Mouse (Mus musculus) hindbrain, embryonic 16.5 days (tissue): ENCODE measurements around the gene Gpd1. TPM values are rescaled to one million over a fixed set of nuclear protein-coding genes. Genes with fewer than 3 reads are reported as not detected.

Experiments
- ATAC-seq: fragments of 200-750 bp; cut with Nextera tagmentation; 2 replicates; pipeline ENCODE4 v1.8.0; 2017; ENCODE audit warnings: moderate TSS enrichment, moderate library complexity
- H3K27ac ChIP-seq: fragments of 300-500 bp; sonication (generic); 2 replicates; pipeline ENCODE4 v1.5.1; 2014; ENCODE audit warnings: low read depth, mild to moderate bottlenecking, control low read depth, low read length, moderate library complexity
- H3K27me3 ChIP-seq: fragments of 300-500 bp; sonication (generic); replicated peaks from 2 replicates; pipeline ENCODE4 v1.6.1; 2014; ENCODE audit warnings: low read length; ENCODE audit not compliant: control insufficient read depth, insufficient read depth
- H3K36me3 ChIP-seq: fragments of 300-500 bp; sonication (generic); 2 replicates; pipeline ENCODE4 v1.6.1; 2014; ENCODE audit warnings: mild to moderate bottlenecking, low read length, moderate library complexity, mixed read lengths; ENCODE audit not compliant: control insufficient read depth, insufficient read depth
- H3K4me1 ChIP-seq: fragments of 300-500 bp; sonication (generic); 2 replicates; pipeline ENCODE4 v1.6.1; 2014; ENCODE audit warnings: low read depth, low read length; ENCODE audit not compliant: control insufficient read depth, insufficient read depth
- H3K4me2 ChIP-seq: fragments of 300-500 bp; sonication (generic); 2 replicates; pipeline ENCODE4 v1.6.1; 2014; ENCODE audit warnings: mild to moderate bottlenecking, low read length, control low read depth, moderate library complexity
- H3K4me3 ChIP-seq: fragments of 300-500 bp; sonication (generic); 2 replicates; pipeline ENCODE4 v1.5.1; 2014; ENCODE audit warnings: mild to moderate bottlenecking, low read length, control low read depth, moderate library complexity
- H3K9ac ChIP-seq: fragments of 300-500 bp; sonication (generic); 2 replicates; pipeline ENCODE4 v1.6.1; 2014; ENCODE audit warnings: low read depth, mild to moderate bottlenecking, control low read depth, low read length, moderate library complexity
- H3K9me3 ChIP-seq: fragments of 300-500 bp; sonication (generic); 2 replicates; pipeline ENCODE4 v1.6.1; 2014; ENCODE audit warnings: mild to moderate bottlenecking, low read length, moderate library complexity; ENCODE audit not compliant: control insufficient read depth
- WGBS: fragments of 180-500 bp; shearing (Covaris S2); extraction: QIAGEN DNeasy Blood & Tissue Kit; methylation state at CpG from one replicate; pipeline ENCODE4 v1.1.7; 2014; 5-methylcytosine and 5-hydroxymethylcytosine counted together
- polyA plus RNA-seq: library from polyadenylated mRNA; unstranded; fragments of >200 nt; fragmentation: Nextera tagmentation; extraction: Ambion mirVana; gene quantifications from 2 replicates; pipeline ENCODE4 v1.2.1, GENCODE M21; 2015

Gpd1 gene
- polyA plus RNA-seq, 1 experiment from 2014 or later: 3.1 TPM

- Histone ChIP-seq H3K9ac (peak overlapping the region; percentile 50), H3K36me3 (no peaks in the 10 kb centered on the region), H3K27me3 (no peaks in the 10 kb centered on the region), H3K9me3 (no peaks in the 10 kb centered on the region), H3K4me1 (peaks cover 44% of the 10 kb centered on the region), H3K4me2 (peak overlapping the region; percentile 43), H3K27ac (peak overlapping the region; percentile 62), H3K4me3 (peak overlapping the region; percentile 4; the same call in 1 of the 2 replicates)
- 12% methylated on average over 8 of the region's 8 CpGs for WGBS
- ATAC-seq: peak; percentile 71
Observed at GRCm38 (mm10) chr15:99677089-99677488, 40.2 kb upstream of the Gpd1 start.

GRCm38 (mm10) chr15:99678063-99678800 lies 39.1 kb upstream of the Gpd1 start:
- ATAC-seq: no peak
- 17% methylated on average over 13 of the region's 13 CpGs for WGBS
- H3K4me2 ChIP-seq: no peak overlapping the region; the same call in 1 of the 2 replicates
- H3K9ac ChIP-seq: no peak overlapping the region
- no peaks in the 10 kb centered on the region; the same call in 1 of the 2 replicates for H3K36me3 ChIP-seq
- no peak overlapping the region for H3K4me3 ChIP-seq
- H3K9me3 ChIP-seq: no peaks in the 10 kb centered on the region
- peaks cover 36% of the 10 kb centered on the region for H3K4me1 ChIP-seq
- H3K27me3 ChIP-seq: no peaks in the 10 kb centered on the region
- no peak overlapping the region for H3K27ac ChIP-seq

GRCm38 (mm10) chr15:99679008-99679407 lies 38.3 kb upstream of the Gpd1 start:
- WGBS: 75% methylated on average over 7 of the region's 7 CpGs
- H3K36me3 ChIP-seq: no peaks in the 10 kb centered on the region; the same call in 1 of the 2 replicates
- no peak overlapping the region for H3K4me2 ChIP-seq
- ATAC-seq: no peak
- no peak overlapping the region for H3K9ac ChIP-seq
- H3K27ac ChIP-seq: no peak overlapping the region
- peaks cover 28% of the 10 kb centered on the region for H3K4me1 ChIP-seq
- H3K27me3 ChIP-seq: no peaks in the 10 kb centered on the region
- no peaks in the 10 kb centered on the region for H3K9me3 ChIP-seq
- H3K4me3 ChIP-seq: no peak overlapping the region

GRCm38 (mm10) chr15:99682880-99683279 lies 34.4 kb upstream of the Gpd1 start:
- no peaks in the 10 kb centered on the region for H3K9me3 ChIP-seq
- H3K9ac ChIP-seq: no peak overlapping the region
- no peak overlapping the region for H3K4me2 ChIP-seq
- H3K27me3 ChIP-seq: no peaks in the 10 kb centered on the region
- ATAC-seq: no peak
- H3K4me3 ChIP-seq: no peak overlapping the region
- H3K4me1 ChIP-seq: peaks cover 5% of the 10 kb centered on the region; the same call in 1 of the 2 replicates
- no peak overlapping the region for H3K27ac ChIP-seq
- H3K36me3 ChIP-seq: no peaks in the 10 kb centered on the region; the same call in 1 of the 2 replicates
- 97% methylated on average over 7 of the region's 7 CpGs for WGBS

GRCm38 (mm10) chr15:99684156-99684555 lies 33.2 kb upstream of the Gpd1 start:
- Histone ChIP-seq H3K4me3 (no peak overlapping the region), H3K27ac (no peak overlapping the region), H3K27me3 (no peaks in the 10 kb centered on the region), H3K4me2 (no peak overlapping the region), H3K4me1 (no peaks in the 10 kb centered on the region), H3K36me3 (no peaks in the 10 kb centered on the region; the same call in 1 of the 2 replicates), H3K9me3 (no peaks in the 10 kb centered on the region), H3K9ac (no peak overlapping the region)
- 93% methylated on average over 5 of the region's 5 CpGs for WGBS
- no peak for ATAC-seq

GRCm38 (mm10) chr15:99688712-99689111 lies 28.6 kb upstream of the Gpd1 start:
- 2% methylated on average over 4 of the region's 4 CpGs for WGBS
- Histone ChIP-seq H3K4me3 (no peak overlapping the region), H3K4me2 (no peak overlapping the region), H3K4me1 (peaks cover 2% of the 10 kb centered on the region; the same call in 1 of the 2 replicates), H3K36me3 (0 out of 2 replicates have a peak, but pooled peaks cover 2% of the 10 kb centered on the region), H3K27ac (no peak overlapping the region), H3K9ac (peak overlapping the region; percentile 24; the same call in 1 of the 2 replicates), H3K27me3 (no peaks in the 10 kb centered on the region), H3K9me3 (no peaks in the 10 kb centered on the region)
- ATAC-seq: peak; percentile 61

- no peak overlapping the region for H3K4me3 ChIP-seq
- H3K4me2 ChIP-seq: no peak overlapping the region
- WGBS: 28% methylated on average over 4 of the region's 4 CpGs
- ATAC-seq: no peak
- H3K27me3 ChIP-seq: no peaks in the 10 kb centered on the region
- no peaks in the 10 kb centered on the region for H3K9me3 ChIP-seq
- 0 out of 2 replicates have a peak, but pooled peaks cover 2% of the 10 kb centered on the region for H3K36me3 ChIP-seq
- no peak overlapping the region for H3K27ac ChIP-seq
- no peak overlapping the region for H3K9ac ChIP-seq
- peaks cover 2% of the 10 kb centered on the region; the same call in 1 of the 2 replicates for H3K4me1 ChIP-seq
Observed at GRCm38 (mm10) chr15:99690924-99691323, 26.4 kb upstream of the Gpd1 start.

- Histone ChIP-seq H3K4me2 (no peak overlapping the region), H3K4me3 (no peak overlapping the region), H3K27ac (no peak overlapping the region), H3K9ac (no peak overlapping the region), H3K4me1 (peaks cover 2% of the 10 kb centered on the region; the same call in 1 of the 2 replicates), H3K27me3 (no peaks in the 10 kb centered on the region), H3K9me3 (no peaks in the 10 kb centered on the region), H3K36me3 (peaks cover 9% of the 10 kb centered on the region; the same call in 1 of the 2 replicates)
- 0 out of 2 replicates have a peak, but pooled peaks have one; percentile 16 for ATAC-seq
- 50% methylated on average over 9 of the region's 9 CpGs for WGBS
Observed at GRCm38 (mm10) chr15:99691976-99692375, 25.3 kb upstream of the Gpd1 start.

- Histone ChIP-seq H3K36me3 (peaks cover 27% of the 10 kb centered on the region), H3K9ac (no peak overlapping the region), H3K4me1 (no peaks in the 10 kb centered on the region; the same call in 1 of the 2 replicates), H3K4me2 (no peak overlapping the region), H3K9me3 (no peaks in the 10 kb centered on the region), H3K4me3 (no peak overlapping the region), H3K27ac (no peak overlapping the region), H3K27me3 (no peaks in the 10 kb centered on the region)
- WGBS: 34% methylated on average over 2 of the region's 2 CpGs
- no peak for ATAC-seq
Observed at GRCm38 (mm10) chr15:99697309-99697708, 20.0 kb upstream of the Gpd1 start.
